Mouse (Mus musculus) liver, postnatal 0 days (tissue): ENCODE data around the gene Ndufv1. TPM values are rescaled to one million over a fixed set of nuclear protein-coding genes. Genes with fewer than 3 reads are reported as not detected.

ENCODE experiments used
- ATAC-seq: fragments of 200-750 bp; cut with Nextera tagmentation; 2 replicates; pipeline ENCODE4 v1.8.0; 2017; ENCODE audit warnings: mild to moderate bottlenecking, moderate library complexity
- DNase-seq: peaks from one replicate; pipeline ENCODE4 v3.0.0-alpha.2; 2016
- H3K27ac ChIP-seq: fragments of 300-500 bp; sonication (generic); 2 replicates; pipeline ENCODE4 v1.5.1; 2014; ENCODE audit warnings: antibody characterized with exemption, moderate library complexity, mild to moderate bottlenecking, low read depth
- H3K27me3 ChIP-seq: fragments of 300-500 bp; sonication (generic); 2 replicates; pipeline ENCODE4 v1.6.1; 2014; ENCODE audit warnings: low read length, control low read depth, mixed read lengths; ENCODE audit not compliant: insufficient read depth
- H3K36me3 ChIP-seq: fragments of 300-500 bp; sonication (generic); replicated peaks from 2 replicates; pipeline ENCODE4 v1.6.1; 2014; ENCODE audit warnings: mild to moderate bottlenecking, control low read depth, low read length, moderate library complexity, mixed read lengths; ENCODE audit not compliant: insufficient read depth
- H3K4me1 ChIP-seq: fragments of 300-500 bp; sonication (generic); 2 replicates; pipeline ENCODE4 v1.6.1; 2014; ENCODE audit warnings: antibody characterized with exemption, mild to moderate bottlenecking, control low read depth; ENCODE audit not compliant: insufficient read depth
- H3K4me2 ChIP-seq: fragments of 300-500 bp; sonication (generic); 2 replicates; pipeline ENCODE4 v1.6.1; 2014; ENCODE audit warnings: low read depth, mild to moderate bottlenecking, low read length, moderate library complexity, mixed read lengths
- H3K4me3 ChIP-seq: fragments of 300-500 bp; sonication (generic); 2 replicates; pipeline ENCODE4 v1.5.1; 2014; ENCODE audit warnings: low read depth, low read length
- H3K9ac ChIP-seq: fragments of 300-500 bp; sonication (generic); replicated peaks from 2 replicates; pipeline ENCODE4 v1.6.1; 2014; ENCODE audit warnings: mild to moderate bottlenecking, moderate library complexity
- H3K9me3 ChIP-seq: fragments of 300-500 bp; sonication (generic); 2 replicates; pipeline ENCODE4 v1.6.1; 2016; ENCODE audit warnings: mild to moderate bottlenecking, control low read depth, low read length, mixed read lengths
- CTCF ChIP-seq: sonication (generic); IDR thresholded peaks from 2 replicates; pipeline ENCODE4 v1.5.1; 2016; ENCODE audit warnings: antibody characterized with exemption, low read depth
- EP300 ChIP-seq: IDR thresholded peaks from 2 replicates; pipeline ENCODE4 v1.6.1; 2016; ENCODE audit warnings: antibody characterized with exemption, low read depth, mild to moderate bottlenecking
- WGBS: fragments of 180-500 bp; shearing (Covaris S2); extraction: QIAGEN DNeasy Blood & Tissue Kit; methylation state at CpG from one replicate; pipeline ENCODE4 v1.1.7; 2014; ENCODE audit not compliant: insufficient replicate concordance; 5-methylcytosine and 5-hydroxymethylcytosine counted together
- polyA plus RNA-seq: library from polyadenylated mRNA; unstranded; fragments of >200 nt; fragmentation: Nextera tagmentation; extraction: Ambion mirVana; gene quantifications from 2 replicates; pipeline ENCODE4 v1.2.1, GENCODE M21; 2015

Ndufv1 gene
- polyA plus RNA-seq, 1 experiment from 2014 or later, result 171 TPM

GRCm38 (mm10) chr19:4036327-4037045 lies 23.9 kb upstream of the Ndufv1 start:
- no peaks in the 10 kb centered on the region for H3K36me3 ChIP-seq
- H3K9ac ChIP-seq, result no peak overlapping the region; the same call in 1 of the 2 replicates
- peak overlapping the region; percentile 24; the same call in 1 of the 2 replicates for H3K4me3 ChIP-seq
- no peaks in the 10 kb centered on the region for H3K27me3 ChIP-seq
- peak overlapping the region; percentile 39; the same call in 1 of the 2 replicates for H3K27ac ChIP-seq
- peak overlapping the region; percentile 50 for H3K4me2 ChIP-seq
- peaks cover 15% of the 10 kb centered on the region for H3K4me1 ChIP-seq
- TF ChIP-seq EP300 (no peak), CTCF (no peak)
- DNase-seq (no peak), ATAC-seq (peak; percentile 58)
- 48% methylated on average over 12 of the region's 12 CpGs for WGBS
- no peaks in the 10 kb centered on the region for H3K9me3 ChIP-seq

- no peak for DNase-seq
- Histone ChIP-seq H3K27me3 (no peaks in the 10 kb centered on the region), H3K4me3 (no peak overlapping the region), H3K9ac (no peak overlapping the region), H3K36me3 (no peaks in the 10 kb centered on the region), H3K4me2 (no peak overlapping the region), H3K9me3 (no peaks in the 10 kb centered on the region), H3K4me1 (peaks cover 15% of the 10 kb centered on the region), H3K27ac (peak overlapping the region; percentile 75; the same call in 1 of the 2 replicates)
- WGBS, result 51% methylated on average over 5 of the region's 5 CpGs
- no peak for ATAC-seq
- TF ChIP-seq EP300 (no peak), CTCF (no peak)
Observed at GRCm38 (mm10) chr19:4033742-4034141, 21.1 kb upstream of the Ndufv1 start.

GRCm38 (mm10) chr19:4033298-4033697 lies 20.7 kb upstream of the Ndufv1 start:
- ATAC-seq, result peak; percentile 67

GRCm38 (mm10) chr19:4032668-4033067 lies 20.1 kb upstream of the Ndufv1 start:
- 62% methylated on average over 7 of the region's 7 CpGs for WGBS
- DNase-seq, result no peak
- TF ChIP-seq EP300, result no peak
- no peak for TF ChIP-seq CTCF

More at GRCm38 (mm10) chr19:4033298-4033697, 20.7 kb upstream of the Ndufv1 start:
- no peak overlapping the region for H3K4me2 ChIP-seq
- TF ChIP-seq EP300 (no peak), CTCF (no peak)
- peaks cover 15% of the 10 kb centered on the region for H3K4me1 ChIP-seq
- no peak overlapping the region for H3K9ac ChIP-seq
- WGBS, result 49% methylated on average over 3 of the region's 3 CpGs
- no peaks in the 10 kb centered on the region for H3K27me3 ChIP-seq
- H3K27ac ChIP-seq, result peak overlapping the region; percentile 75; the same call in 1 of the 2 replicates
- H3K4me3 ChIP-seq, result no peak overlapping the region
- peak; percentile 46 for DNase-seq
- H3K9me3 ChIP-seq, result no peaks in the 10 kb centered on the region
- H3K36me3 ChIP-seq, result no peaks in the 10 kb centered on the region

GRCm38 (mm10) chr19:4027576-4027975 lies 15.0 kb upstream of the Ndufv1 start:
- Histone ChIP-seq H3K4me1 (no peaks in the 10 kb centered on the region), H3K36me3 (no peaks in the 10 kb centered on the region), H3K4me2 (no peak overlapping the region), H3K4me3 (no peak overlapping the region), H3K27me3 (no peaks in the 10 kb centered on the region), H3K27ac (no peak overlapping the region), H3K9me3 (no peaks in the 10 kb centered on the region), H3K9ac (no peak overlapping the region)
- DNase-seq, result no peak
- TF ChIP-seq CTCF (no peak), EP300 (no peak)
- ATAC-seq, result no peak

More at GRCm38 (mm10) chr19:4032668-4033067, 20.1 kb upstream of the Ndufv1 start:
- no peaks in the 10 kb centered on the region for H3K9me3 ChIP-seq
- no peaks in the 10 kb centered on the region for H3K36me3 ChIP-seq
- H3K27ac ChIP-seq, result peak overlapping the region; percentile 75; the same call in 1 of the 2 replicates
- no peak overlapping the region for H3K4me3 ChIP-seq
- no peak for ATAC-seq
- H3K4me2 ChIP-seq, result no peak overlapping the region
- H3K9ac ChIP-seq, result no peak overlapping the region
- no peaks in the 10 kb centered on the region for H3K27me3 ChIP-seq
- H3K4me1 ChIP-seq, result peaks cover 15% of the 10 kb centered on the region

DNA sequence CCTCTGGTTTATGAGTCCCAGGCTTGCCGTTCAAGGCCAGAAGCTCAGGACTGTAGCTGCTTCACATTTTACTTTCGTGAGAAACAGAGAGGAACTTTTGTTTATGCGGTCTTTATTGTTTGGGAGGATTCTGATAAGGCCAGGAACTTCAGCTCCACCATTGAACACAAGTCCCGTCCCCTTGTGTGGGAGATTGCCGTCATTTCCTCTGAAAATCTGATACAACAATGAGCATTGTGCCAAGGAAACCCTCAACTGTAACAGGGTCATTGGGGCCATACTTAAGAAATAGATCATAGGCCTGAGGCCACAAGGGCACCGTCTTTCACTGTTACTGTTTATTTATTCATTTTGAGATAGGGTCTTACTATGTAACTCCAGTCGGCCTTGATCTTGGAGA lies 10.6 kb upstream of the Ndufv1 start:
- ATAC-seq (no peak), DNase-seq (no peak)
- Histone ChIP-seq H3K27me3 (no peaks in the 10 kb centered on the region), H3K9me3 (no peaks in the 10 kb centered on the region), H3K27ac (no peak overlapping the region), H3K4me3 (no peak overlapping the region), H3K4me2 (no peak overlapping the region), H3K4me1 (peaks cover 12% of the 10 kb centered on the region), H3K9ac (no peak overlapping the region), H3K36me3 (no peaks in the 10 kb centered on the region)
- no peak for TF ChIP-seq CTCF
- 65% methylated on average over 7 of the region's 7 CpGs for WGBS
